Mouse (Mus musculus) embryonic facial prominence, embryonic 15.5 days (tissue): ENCODE measurements at regions not wholly inside any gene's neighbourhood (a gene's known extent, or its start where the extent isn't known, plus 50 kb on each side); places are given as distances from the start of the nearest gene placed in this dataset.

ENCODE experiments used
- ATAC-seq: fragments of 200-750 bp; cut with Nextera tagmentation; 2 replicates; pipeline ENCODE4 v1.8.0; 2017; ENCODE audit warnings: low read depth, moderate TSS enrichment; ENCODE audit not compliant: insufficient number of reproducible peaks, low FRiP score, low TSS enrichment
- H3K27ac ChIP-seq: fragments of 300-500 bp; sonication (generic); replicated peaks from 2 replicates; pipeline ENCODE4 v1.5.1; 2015; ENCODE audit warnings: mild to moderate bottlenecking, inconsistent platforms
- H3K27me3 ChIP-seq: fragments of 300-500 bp; sonication (generic); 2 replicates; pipeline ENCODE4 v1.6.1; 2015; ENCODE audit warnings: inconsistent platforms
- H3K36me3 ChIP-seq: fragments of 300-500 bp; sonication (generic); 2 replicates; pipeline ENCODE4 v1.6.1; 2015; ENCODE audit warnings: mild to moderate bottlenecking, inconsistent platforms
- H3K4me1 ChIP-seq: fragments of 300-500 bp; sonication (generic); 2 replicates; pipeline ENCODE4 v1.6.1; 2015; ENCODE audit warnings: inconsistent platforms
- H3K4me2 ChIP-seq: fragments of 300-500 bp; sonication (generic); replicated peaks from 2 replicates; pipeline ENCODE4 v1.6.1; 2015; ENCODE audit warnings: mild to moderate bottlenecking, inconsistent platforms
- H3K4me3 ChIP-seq: fragments of 300-500 bp; sonication (generic); replicated peaks from 2 replicates; pipeline ENCODE4 v1.5.1; 2015; ENCODE audit warnings: mild to moderate bottlenecking, inconsistent platforms
- H3K9ac ChIP-seq: fragments of 300-500 bp; sonication (generic); 2 replicates; pipeline ENCODE4 v1.6.1; 2015; ENCODE audit warnings: inconsistent platforms
- H3K9me3 ChIP-seq: fragments of 300-500 bp; sonication (generic); replicated peaks from 2 replicates; pipeline ENCODE4 v1.6.1; 2016; ENCODE audit warnings: inconsistent platforms
- WGBS: fragments of 180-500 bp; shearing (Covaris S2); methylation state at CpG from one replicate; pipeline ENCODE4 v1.1.7; 2015; 5-methylcytosine and 5-hydroxymethylcytosine counted together

- no peaks in the 10 kb centered on the region for H3K27me3 ChIP-seq
- H3K36me3 ChIP-seq, result no peaks in the 10 kb centered on the region
- no peak overlapping the region for H3K9ac ChIP-seq
- 41% methylated on average over 7 of the region's 7 CpGs for WGBS
- no peak for ATAC-seq
- H3K9me3 ChIP-seq, result no peaks in the 10 kb centered on the region
- peak overlapping the region; percentile 18; the same call in 1 of the 2 replicates for H3K4me2 ChIP-seq
- H3K27ac ChIP-seq, result no peak overlapping the region
- 0 out of 2 replicates have a peak overlapping the region, but pooled peaks have one; percentile 8 for H3K4me3 ChIP-seq
- no peaks in the 10 kb centered on the region for H3K4me1 ChIP-seq
These were observed 204.8 kb upstream of the Isl1 start for GRCm38 (mm10) chr13:116514256-116514639.

DNA sequence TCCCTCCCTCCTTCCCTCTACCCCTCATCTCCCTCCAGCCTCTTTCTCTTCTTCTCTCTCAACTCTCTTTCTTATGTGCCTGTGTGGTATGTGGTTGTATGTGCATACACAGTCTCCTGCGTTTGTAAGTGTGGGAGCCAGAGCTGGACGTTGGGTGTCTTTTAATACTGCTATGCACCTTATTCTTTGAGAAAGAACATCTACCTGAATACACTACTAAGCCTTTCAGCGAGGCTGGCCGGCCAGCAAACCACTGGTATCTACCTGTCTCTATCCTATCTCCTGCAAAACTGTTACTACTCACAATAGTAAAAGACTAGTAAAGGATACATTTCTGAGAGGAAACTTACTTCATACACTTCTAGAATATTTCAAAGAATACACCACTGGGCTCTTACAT is 202.9 kb upstream of the Isl1 start:
- Histone ChIP-seq H3K9ac (no peak overlapping the region), H3K4me1 (no peaks in the 10 kb centered on the region), H3K4me2 (no peak overlapping the region), H3K9me3 (no peaks in the 10 kb centered on the region), H3K4me3 (no peak overlapping the region), H3K27ac (no peak overlapping the region), H3K27me3 (no peaks in the 10 kb centered on the region), H3K36me3 (no peaks in the 10 kb centered on the region)
- ATAC-seq, result no peak
- WGBS, result 73% methylated on average over 4 of the region's 4 CpGs

- ATAC-seq, result no peak
- Histone ChIP-seq H3K4me3 (no peak overlapping the region), H3K4me1 (no peaks in the 10 kb centered on the region), H3K9me3 (no peaks in the 10 kb centered on the region), H3K27ac (no peak overlapping the region), H3K36me3 (no peaks in the 10 kb centered on the region), H3K9ac (no peak overlapping the region), H3K4me2 (no peak overlapping the region), H3K27me3 (no peaks in the 10 kb centered on the region)
- WGBS, result 86% methylated on average over 7 of the region's 7 CpGs
These were observed 198.8 kb upstream of the Isl1 start for GRCm38 (mm10) chr13:116508213-116508811.

GRCm38 (mm10) chr13:116497659-116498414 is 188.3 kb upstream of the Isl1 start:
- Histone ChIP-seq H3K4me1 (no peaks in the 10 kb centered on the region), H3K27ac (no peak overlapping the region), H3K36me3 (no peaks in the 10 kb centered on the region), H3K4me2 (no peak overlapping the region), H3K4me3 (no peak overlapping the region), H3K27me3 (no peaks in the 10 kb centered on the region), H3K9me3 (no peaks in the 10 kb centered on the region), H3K9ac (no peak overlapping the region)
- 48% methylated on average over 6 of the region's 6 CpGs for WGBS
- ATAC-seq, result no peak

DNA sequence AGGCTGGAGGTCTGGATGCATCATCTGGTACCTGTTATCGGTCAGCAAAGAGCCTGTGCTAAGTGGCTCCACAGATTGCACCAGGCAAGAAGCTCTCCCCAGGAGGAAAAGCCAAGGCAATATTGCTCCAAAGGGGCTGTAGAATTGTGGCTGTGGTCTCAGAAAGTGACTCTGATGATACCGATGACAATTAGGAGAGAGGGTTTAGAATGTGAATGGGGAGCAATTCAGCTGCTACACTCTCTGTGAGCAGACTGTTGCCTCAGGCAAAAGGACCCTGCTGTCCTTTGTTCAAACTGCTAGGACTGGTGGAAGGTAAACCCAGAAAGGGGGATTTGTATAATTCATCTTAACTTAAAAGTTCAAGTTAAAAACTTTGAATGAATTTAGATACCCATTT is 186.2 kb upstream of the Isl1 start:
- H3K36me3 ChIP-seq, result no peaks in the 10 kb centered on the region
- H3K9ac ChIP-seq, result no peak overlapping the region
- 17% methylated on average over 2 of the region's 2 CpGs for WGBS
- H3K27me3 ChIP-seq, result no peaks in the 10 kb centered on the region
- no peaks in the 10 kb centered on the region for H3K4me1 ChIP-seq
- no peak for ATAC-seq
- H3K27ac ChIP-seq, result no peak overlapping the region
- H3K9me3 ChIP-seq, result no peaks in the 10 kb centered on the region
- no peak overlapping the region for H3K4me3 ChIP-seq
- H3K4me2 ChIP-seq, result no peak overlapping the region

GRCm38 (mm10) chr13:116489420-116489819 is 179.9 kb upstream of the Isl1 start:
- no peak for ATAC-seq
- WGBS, result 44% methylated on average over 1 of the region's 1 CpGs
- no peak overlapping the region for H3K4me2 ChIP-seq

GRCm38 (mm10) chr13:116474611-116475010 is 165.1 kb upstream of the Isl1 start:
- no peaks in the 10 kb centered on the region for H3K27me3 ChIP-seq
- H3K4me1 ChIP-seq, result no peaks in the 10 kb centered on the region
- WGBS, result 44% methylated on average over 8 of the region's 8 CpGs
- no peak overlapping the region for H3K4me3 ChIP-seq
- no peaks in the 10 kb centered on the region for H3K9me3 ChIP-seq
- no peak overlapping the region for H3K9ac ChIP-seq
- ATAC-seq, result no peak
- H3K4me2 ChIP-seq, result no peak overlapping the region
- no peaks in the 10 kb centered on the region for H3K36me3 ChIP-seq
- no peak overlapping the region for H3K27ac ChIP-seq

More at GRCm38 (mm10) chr13:116489420-116489819, 179.9 kb upstream of the Isl1 start:
- H3K9ac ChIP-seq, result no peak overlapping the region
- H3K4me1 ChIP-seq, result no peaks in the 10 kb centered on the region
- no peaks in the 10 kb centered on the region for H3K36me3 ChIP-seq
- H3K27ac ChIP-seq, result no peak overlapping the region
- no peaks in the 10 kb centered on the region for H3K9me3 ChIP-seq
- H3K27me3 ChIP-seq, result no peaks in the 10 kb centered on the region
- H3K4me3 ChIP-seq, result no peak overlapping the region

GRCm38 (mm10) chr13:116461757-116462156 is 152.3 kb upstream of the Isl1 start:
- H3K36me3 ChIP-seq, result no peaks in the 10 kb centered on the region
- WGBS, result 46% methylated on average over 6 of the region's 6 CpGs
- H3K27me3 ChIP-seq, result no peaks in the 10 kb centered on the region
- H3K9ac ChIP-seq, result no peak overlapping the region
- no peak overlapping the region for H3K27ac ChIP-seq
- H3K4me3 ChIP-seq, result no peak overlapping the region
- ATAC-seq, result no peak
- no peaks in the 10 kb centered on the region for H3K9me3 ChIP-seq
- no peak overlapping the region for H3K4me2 ChIP-seq
- no peaks in the 10 kb centered on the region for H3K4me1 ChIP-seq

DNA sequence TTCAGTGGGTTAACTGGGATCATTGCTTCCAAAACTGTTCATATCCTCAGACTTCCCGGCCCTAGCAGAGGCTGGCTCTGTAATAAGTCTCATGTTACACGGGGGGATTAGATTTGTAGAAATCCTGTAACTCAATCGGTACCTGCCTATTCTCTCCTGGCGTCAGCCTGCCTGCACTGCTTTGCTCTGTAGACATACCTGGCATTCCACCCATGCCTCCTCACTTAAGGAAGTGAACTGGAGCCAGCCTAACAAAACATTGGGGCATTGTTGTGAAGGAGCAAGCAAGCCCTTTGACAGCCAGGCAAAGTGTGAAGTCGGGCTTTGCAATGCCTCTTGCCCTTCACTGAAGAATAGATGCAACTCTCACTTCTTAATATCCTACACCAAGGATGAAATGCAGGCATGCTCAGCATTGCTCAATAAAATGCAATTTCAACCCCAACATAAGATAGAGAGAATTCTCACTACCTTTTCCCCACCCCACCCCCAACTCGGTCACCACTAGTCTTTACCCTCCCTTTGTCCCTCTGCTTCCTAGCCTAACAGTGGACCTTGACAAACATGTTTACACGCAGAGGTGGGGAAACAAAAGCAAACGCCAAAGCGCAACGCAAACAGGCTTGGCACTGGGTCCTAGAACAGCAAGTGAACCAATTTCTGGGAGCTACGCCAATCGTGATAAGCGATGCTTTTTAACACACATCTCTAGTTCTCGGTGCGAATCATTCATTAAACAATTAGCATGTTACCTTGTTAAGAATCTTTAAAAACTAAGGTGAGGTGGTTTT is 133.9 kb upstream of the Isl1 start:
- Histone ChIP-seq H3K4me3 (no peak overlapping the region), H3K36me3 (no peaks in the 10 kb centered on the region), H3K27me3 (no peaks in the 10 kb centered on the region), H3K9ac (no peak overlapping the region), H3K9me3 (no peaks in the 10 kb centered on the region), H3K4me1 (no peaks in the 10 kb centered on the region), H3K27ac (no peak overlapping the region), H3K4me2 (0 out of 2 replicates have a peak overlapping the region, but pooled peaks have one; percentile 15)
- WGBS, result 23% methylated on average over 15 of the region's 15 CpGs
- no peak for ATAC-seq

DNA sequence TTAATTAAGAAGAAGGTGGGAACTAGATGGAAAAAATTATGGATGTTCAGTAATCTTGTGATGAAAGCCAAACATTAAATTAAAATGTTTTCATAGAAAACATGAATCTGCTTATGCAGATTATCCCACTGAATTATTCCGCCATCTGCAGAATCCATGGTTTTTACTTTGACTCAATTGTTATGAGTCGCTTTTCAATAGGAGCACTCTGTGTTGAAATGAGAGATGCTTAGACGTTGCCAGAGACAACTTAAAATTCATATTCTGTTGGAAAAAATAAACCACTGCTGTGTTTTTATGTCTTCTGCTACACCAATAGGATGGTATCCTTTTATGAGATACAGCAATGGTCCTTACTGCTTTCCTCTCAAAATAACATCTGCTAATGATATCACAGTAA is 108.3 kb upstream of the Isl1 start:
- Histone ChIP-seq H3K9ac (no peak overlapping the region), H3K36me3 (no peaks in the 10 kb centered on the region), H3K4me1 (no peaks in the 10 kb centered on the region), H3K4me3 (no peak overlapping the region), H3K27ac (no peak overlapping the region), H3K4me2 (no peak overlapping the region), H3K9me3 (no peaks in the 10 kb centered on the region), H3K27me3 (no peaks in the 10 kb centered on the region)
- no peak for ATAC-seq
- WGBS, result 78% methylated on average over 3 of the region's 3 CpGs

- no peak overlapping the region for H3K9ac ChIP-seq
- no peaks in the 10 kb centered on the region for H3K36me3 ChIP-seq
- no peak overlapping the region for H3K4me3 ChIP-seq
- 36% methylated on average over 7 of the region's 7 CpGs for WGBS
- ATAC-seq, result no peak
- H3K27ac ChIP-seq, result no peak overlapping the region
- no peaks in the 10 kb centered on the region for H3K9me3 ChIP-seq
- H3K4me2 ChIP-seq, result no peak overlapping the region
- H3K4me1 ChIP-seq, result no peaks in the 10 kb centered on the region
- no peaks in the 10 kb centered on the region for H3K27me3 ChIP-seq
These were observed 105.0 kb upstream of the Isl1 start for GRCm38 (mm10) chr13:116414473-116414872.
